Mouse (Mus musculus): ENCODE results near the gene Spc25.

Spc25 gene

GRCm38 (mm10) chr2:69205791-69206351 is at the start of gene Spc25:
Spc25 (minus strand) TSS chr2:69206194.
- DNase-seq = peak; percentile 93

DNA sequence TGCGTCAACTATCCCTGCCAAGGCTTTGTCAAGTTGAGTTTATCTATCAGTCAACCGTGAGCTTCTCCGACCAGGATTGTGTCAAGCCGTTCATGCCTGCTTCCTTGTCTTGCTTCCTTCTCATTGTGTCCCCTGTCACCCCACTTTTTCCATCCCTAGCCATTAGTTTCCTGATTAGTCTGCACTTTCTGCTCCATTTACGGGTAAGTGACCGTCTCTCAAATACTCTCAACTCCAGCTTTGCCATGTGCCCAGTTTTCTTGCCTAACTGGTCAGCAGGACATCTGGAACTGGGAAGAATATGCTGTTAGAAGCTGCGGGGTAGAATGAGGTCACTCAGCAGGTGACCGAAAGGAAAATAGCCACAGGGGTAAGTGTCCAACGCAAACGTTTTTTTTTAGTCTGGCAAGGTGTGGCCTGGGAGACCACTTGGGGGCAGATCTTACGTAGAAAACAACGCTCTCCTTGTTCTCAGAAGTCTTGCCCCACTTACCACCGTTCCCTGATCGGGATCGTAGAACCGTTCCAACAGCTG is 42.3 kb upstream of the Spc25 start:
- DNase-seq = no peak

- no peak for DNase-seq
Observed at GRCm38 (mm10) chr2:69247081-69247480, 41.1 kb upstream of the Spc25 start.

DNA sequence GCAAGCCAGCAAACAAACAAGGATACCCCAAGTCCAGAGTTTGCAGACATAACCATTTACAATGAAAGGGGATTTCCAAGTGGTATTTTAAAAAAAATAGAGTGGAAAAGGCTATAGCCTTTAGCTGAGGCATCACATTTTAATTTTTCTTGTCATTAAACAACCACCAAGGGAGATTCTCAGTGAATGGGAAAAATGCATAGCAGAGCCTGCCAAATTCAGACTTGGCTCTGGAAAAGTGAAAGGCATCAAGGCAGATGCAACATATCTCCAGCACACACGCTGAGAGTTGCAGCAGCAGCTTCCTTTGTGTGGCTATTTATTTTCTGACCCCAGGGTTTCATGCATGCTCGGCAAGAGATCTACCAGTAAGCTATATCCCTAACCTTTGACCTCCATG is 38.9 kb upstream of the Spc25 start:
- no peak for DNase-seq

DNA sequence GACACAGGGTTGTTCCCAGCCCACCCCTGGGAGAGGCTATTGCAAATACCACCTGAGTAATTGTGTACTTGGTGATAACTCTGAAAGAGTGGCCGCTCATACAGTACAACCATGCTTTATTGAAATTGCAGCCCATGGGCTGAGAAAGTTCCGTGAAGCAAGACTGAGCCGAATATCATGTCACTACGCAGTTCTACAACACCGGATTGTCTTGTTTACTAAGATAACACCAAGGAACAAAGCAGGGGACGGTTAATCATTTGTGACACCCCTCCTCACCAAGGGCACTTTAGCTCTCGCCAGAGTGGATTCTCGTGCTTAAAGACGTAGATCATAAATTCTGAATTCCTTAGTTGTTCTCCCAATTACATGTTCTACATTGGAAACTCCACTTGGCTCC is 33.3 kb upstream of the Spc25 start:
- DNase-seq = no peak

- DNase-seq = no peak
Observed at GRCm38 (mm10) chr2:69234976-69235678, 29.1 kb upstream of the Spc25 start.

GRCm38 (mm10) chr2:69232101-69232500 is 26.1 kb upstream of the Spc25 start:
- no peak for DNase-seq

DNA sequence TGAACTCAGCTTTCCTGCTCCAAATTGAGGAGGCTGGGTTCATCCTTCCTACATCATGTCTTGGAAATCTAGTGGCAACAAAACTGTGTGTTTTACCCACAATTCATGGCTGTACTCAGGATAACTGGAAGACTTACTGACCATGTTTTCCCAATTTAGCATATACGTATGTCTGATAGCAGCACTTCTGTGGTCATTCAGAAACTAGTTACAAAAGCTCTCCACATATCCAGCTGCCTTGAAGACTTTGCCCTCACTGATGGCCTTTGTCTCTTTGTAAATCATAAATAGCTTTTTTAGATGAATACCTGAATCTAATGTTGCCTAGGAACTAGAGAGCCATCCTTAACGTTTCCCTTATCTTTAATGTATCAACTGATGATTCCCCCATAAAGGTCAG is 24.1 kb upstream of the Spc25 start:
- no peak for DNase-seq

DNA sequence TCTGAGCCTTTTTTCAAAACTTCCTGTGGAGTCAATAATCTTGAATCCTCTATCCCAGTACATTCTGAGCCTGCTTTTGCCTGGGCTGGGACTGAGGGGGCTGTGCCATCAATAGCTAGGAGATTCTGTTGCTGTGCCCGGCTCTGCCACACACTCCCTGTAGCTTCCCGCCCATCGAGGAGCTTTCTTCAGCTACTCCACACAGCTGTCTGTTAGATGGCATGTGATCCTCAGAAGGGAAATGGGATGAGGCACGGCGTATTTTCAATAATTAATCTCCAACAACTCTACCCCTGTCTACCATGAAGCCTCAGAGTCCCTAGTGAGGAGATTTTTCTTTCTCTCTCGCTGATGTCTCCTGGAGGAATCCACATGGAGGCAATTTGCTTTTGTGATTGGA is 22.6 kb upstream of the Spc25 start:
- no peak for DNase-seq

DNA sequence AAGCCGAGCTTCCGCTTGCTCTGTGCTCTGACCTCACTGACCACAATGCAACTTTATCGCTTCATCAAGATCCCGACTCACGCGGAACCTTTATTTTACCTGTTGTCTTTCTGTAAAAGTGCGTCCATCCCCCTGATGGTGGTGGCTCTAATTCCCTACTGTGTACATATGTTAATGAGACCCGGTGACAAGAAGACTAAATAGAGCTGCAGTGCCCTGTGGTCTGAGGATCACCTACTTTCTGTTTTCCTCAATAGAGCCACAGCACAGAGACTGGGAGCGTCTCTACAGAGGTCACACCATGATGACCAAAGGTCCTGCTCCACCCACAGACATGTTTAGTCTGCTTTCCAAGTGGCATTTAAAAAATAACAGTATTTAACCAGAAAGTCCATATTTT is 20.9 kb upstream of the Spc25 start:
- no peak for DNase-seq

GRCm38 (mm10) chr2:69224724-69225123 is 18.7 kb upstream of the Spc25 start:
- DNase-seq = no peak

DNA sequence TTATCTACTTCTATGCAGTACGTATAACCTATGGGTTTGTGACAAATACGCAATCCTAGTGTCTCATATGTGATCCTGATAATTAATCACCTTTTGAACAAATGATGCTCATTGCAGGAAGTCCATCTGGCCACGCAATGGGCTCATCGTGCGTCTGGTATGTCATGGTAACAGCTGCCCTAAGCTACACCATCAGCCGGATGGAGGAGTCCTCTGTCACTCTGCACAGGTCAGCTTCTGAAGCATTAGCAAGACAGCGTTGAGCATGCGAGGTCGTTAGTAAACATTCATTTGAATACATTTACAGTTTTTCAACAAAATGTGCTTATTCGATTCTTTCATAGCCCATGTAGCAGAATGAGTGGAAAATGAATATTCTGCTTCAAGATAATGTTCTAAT is 16.8 kb upstream of the Spc25 start:
- DNase-seq = no peak

DNA sequence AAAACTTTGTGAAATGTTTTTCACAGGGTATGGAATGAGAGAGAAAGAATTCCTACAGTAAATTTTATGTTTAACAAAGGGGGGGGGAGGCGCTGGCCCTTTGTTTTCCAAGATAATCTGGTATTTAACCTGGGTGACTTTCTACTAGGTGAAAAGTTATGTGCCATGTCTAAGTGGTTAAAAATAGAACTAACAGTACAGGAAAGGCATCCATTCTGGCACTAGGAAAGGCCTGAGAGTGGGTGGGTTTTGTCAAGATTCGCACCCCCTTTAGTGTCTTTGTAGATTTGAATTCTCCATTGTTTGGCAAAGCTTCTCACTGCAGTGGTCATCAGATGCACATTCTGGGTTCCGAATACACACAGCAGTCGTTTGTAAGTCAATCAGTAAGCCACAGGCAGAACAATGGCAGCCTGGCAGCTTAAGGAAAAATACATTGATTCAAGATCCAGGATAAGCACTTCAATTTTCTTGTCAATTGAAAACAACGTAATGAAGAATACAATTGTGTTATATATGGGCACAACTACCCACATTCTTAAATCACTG is 15.9 kb upstream of the Spc25 start:
- DNase-seq = no peak

DNA sequence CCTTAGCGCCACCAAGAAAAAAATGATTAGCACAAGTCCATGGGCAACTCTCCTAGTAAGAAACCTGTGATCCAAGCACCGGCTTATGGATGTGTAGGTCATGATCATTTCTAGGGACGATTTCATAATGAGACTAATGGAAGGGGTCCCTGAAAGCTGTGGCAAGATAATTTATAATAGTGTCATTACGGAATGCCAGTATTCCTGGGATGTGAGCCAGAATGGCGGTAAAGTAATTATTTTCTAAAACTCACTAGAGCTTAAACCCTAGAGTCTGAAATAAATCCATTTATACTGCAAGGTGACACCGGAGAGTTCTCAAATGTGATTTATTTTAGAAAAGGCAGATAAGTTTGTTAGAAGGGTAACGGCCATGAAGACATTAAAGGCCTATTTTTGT is 9.2 kb upstream of the Spc25 start:
- no peak for DNase-seq

DNA sequence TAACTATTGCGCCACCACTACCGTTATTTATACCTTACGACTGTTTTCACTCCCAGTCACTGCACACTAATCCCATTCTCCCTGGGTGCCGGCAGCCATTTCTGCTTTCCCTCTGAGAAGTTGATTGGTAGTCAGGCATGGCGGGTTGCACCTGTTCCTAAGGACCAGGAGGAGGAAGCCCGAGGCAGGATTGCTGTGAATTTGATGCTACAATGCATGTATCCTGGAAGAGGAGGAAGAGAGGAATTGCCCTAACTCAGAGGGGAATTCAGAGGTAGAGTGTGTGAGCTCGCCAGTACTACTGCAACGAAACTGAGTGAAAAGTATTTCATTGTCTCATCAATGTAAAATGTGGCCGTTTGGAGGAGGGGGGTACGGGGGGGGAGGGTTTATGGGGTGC is 6.7 kb upstream of the Spc25 start:
- DNase-seq = no peak

DNA sequence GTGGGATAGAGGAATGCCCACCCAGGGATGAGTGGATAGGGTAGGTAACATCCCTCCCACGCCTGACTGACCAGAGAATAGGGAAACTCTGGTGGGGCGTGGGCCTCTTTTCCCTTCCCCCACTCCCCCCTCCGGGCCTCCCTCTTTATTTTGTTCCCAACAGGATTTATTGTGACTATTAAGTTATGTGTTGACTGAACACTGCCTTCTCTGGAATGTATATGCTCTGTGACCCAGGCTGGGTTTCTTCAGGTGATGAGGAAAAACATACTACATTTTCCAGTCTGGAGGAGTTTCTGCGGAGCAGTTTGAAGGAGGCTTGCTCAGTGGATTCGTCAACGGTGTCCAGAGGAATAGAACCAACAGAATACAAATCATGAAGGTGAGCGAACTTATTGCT is 4.8 kb upstream of the Spc25 start, which contains the start of gene G6pc2:
G6pc2 (plus strand) TSS at position 301 of the 400 bp plus-strand sequence.
- DNase-seq = no peak

DNA sequence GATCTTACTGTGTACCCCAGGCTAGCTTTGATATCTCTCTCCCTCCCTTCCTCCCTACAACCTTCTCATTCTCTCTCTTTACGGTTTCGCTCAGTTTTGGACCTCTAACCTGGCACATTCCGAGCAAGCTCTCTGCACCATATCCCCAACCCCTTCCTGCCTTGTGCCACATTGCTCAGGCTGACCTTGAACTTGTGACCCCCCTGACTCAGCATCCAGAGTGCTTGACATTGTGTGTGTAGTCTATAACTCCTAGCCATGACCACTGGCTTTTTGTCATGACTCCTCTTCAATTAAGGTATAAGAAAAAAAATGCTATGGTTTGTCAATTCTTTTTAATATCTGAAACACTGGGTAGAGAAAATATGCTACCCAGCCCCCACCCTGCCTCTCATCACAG is 3.7 kb upstream of the Spc25 start:
- no peak for DNase-seq

DNA sequence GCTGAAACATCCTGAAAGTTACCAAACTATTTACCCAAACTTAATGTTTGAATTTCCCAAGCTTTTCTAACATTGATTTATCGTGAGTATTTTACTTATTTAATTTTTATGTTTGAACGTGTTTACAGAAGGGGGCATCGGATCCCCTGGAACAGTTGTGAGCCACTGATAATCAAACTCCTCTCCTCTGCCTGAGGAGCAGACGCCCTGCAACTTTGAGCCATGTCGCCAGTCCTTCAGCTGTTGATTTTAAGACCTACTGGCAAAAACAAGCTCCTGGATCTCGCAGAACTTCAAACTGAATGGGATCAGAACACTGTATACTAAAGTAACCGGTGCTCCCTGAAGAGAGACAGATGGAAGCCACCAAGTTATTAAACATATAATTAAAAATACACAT is 529 bp upstream of the Spc25 start:
- no peak for DNase-seq

DNA sequence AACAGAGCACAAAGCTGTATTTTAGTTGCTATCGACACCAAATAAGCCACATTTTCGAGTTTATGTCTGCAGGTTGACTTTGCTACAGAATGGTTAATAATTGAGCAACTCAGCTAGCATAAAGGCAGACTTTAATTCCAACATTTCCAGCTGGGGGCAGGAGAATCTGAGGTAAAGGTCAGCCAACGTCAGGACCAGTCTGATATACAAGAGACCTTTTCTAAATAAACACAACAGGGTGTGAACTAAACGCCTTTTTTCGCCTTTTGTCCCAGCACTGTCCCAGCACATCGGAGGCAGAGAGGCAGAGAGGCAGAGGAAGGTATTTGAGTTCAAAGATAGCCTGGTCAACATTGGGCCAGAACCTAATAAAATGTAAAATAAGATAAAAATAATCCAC is 809 bp downstream of the Spc25 start:
- no peak for DNase-seq

DNA sequence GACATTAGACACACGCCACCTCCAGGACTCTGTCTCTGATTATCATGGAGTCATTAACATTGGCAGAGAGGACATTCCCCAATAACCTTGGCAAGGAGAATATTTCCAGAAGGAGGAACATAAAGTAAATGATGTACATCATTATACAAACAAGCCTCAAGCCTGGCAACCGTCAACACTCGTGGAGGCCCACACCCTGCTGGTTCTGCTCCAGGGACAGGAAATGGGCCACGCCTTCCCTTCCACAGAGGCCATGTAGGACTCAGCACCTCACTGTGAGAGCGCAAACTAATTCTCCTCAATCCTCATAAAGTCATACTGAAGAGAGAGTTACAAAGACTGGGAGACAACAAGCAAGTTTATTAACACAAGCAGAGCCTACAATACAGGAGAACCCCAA is 12.4 kb downstream of the Spc25 start:
- DNase-seq = no peak

GRCm38 (mm10) chr2:69191059-69191458 is 14.9 kb downstream of the Spc25 start:
- no peak for DNase-seq

DNA sequence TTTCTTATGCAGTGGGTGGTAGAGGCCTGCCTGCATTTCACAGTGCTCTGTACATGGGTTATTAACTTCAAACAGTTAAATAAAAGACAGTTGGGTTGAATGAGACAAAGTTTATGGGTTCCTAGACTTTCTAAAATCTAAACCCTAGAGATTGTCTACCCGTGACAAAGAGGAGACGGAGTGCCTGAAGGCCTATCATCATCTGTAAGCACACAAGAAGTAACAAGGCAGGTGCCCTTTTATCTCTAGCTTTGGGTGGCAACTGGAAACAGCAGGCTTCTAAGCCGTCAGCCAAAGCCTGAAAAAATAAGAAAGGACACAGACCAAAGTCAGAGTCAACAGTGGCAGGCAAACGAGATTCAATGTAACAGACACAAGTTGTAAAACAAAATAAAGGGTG is 16.8 kb downstream of the Spc25 start:
- no peak for DNase-seq

GRCm38 (mm10) chr2:69188732-69189131 is 17.3 kb downstream of the Spc25 start:
- DNase-seq = peak; percentile 62

DNA sequence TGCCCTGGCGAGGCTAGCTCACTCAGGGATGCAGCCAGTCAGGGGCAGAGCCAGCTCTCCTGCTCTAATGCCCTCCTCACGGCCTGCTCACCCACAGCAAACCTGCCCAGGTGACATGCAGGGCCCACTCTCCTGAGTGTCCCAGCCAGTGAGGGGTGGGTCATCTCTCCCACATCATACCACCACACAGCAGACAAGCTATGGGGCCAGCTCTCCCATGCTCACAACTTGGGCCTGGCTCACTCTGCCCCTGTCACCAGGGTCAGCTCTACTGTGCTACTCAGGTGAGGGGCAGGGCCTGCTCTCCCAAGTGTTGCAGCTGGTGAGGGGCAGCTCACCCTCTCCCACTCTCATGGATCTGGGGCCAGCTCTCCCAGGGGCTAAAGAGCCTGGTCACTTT is 18.0 kb downstream of the Spc25 start:
- no peak for DNase-seq

- DNase-seq = no peak
Observed at GRCm38 (mm10) chr2:69179721-69180120, 26.3 kb downstream of the Spc25 start.
